Mouse (Mus musculus): ENCODE data around the gene Pkhd1.

- no peak for TF ChIP-seq TAL1 (IDR thresholded peaks at IDR 0.05; ENCODE audit: low read length)
- no peak for TF ChIP-seq GATA1 (IDR thresholded peaks at IDR 0.05; ENCODE audit: low read length)
Measured at GRCm38 (mm10) chr1:20498965-20499364, 118.9 kb downstream of the Pkhd1 start.
